Mouse (Mus musculus) kidney, postnatal 0 days (tissue): ENCODE results near the gene Cct3. TPM values are rescaled to one million over a fixed set of nuclear protein-coding genes. Genes with fewer than 3 reads are reported as not detected.
A peak's percentile ranks its signal among the peaks of the same experiment; 100 is the strongest.

ENCODE experiments used
- ATAC-seq: fragments of 200-750 bp; cut with Nextera tagmentation; replicated peaks from 2 replicates; pipeline ENCODE4 v1.8.0; 2017; ENCODE audit warnings: low read depth, moderate number of reproducible peaks, moderate TSS enrichment, moderate library complexity; ENCODE audit not compliant: low FRiP score
- DNase-seq: peaks from one replicate; pipeline ENCODE4 v3.0.0-alpha.2; 2016; ENCODE audit warnings: low spot score
- H3K27ac ChIP-seq: fragments of 300-500 bp; sonication (generic); 2 replicates; pipeline ENCODE4 v1.5.1; 2014; ENCODE audit warnings: mild to moderate bottlenecking
- H3K27me3 ChIP-seq: fragments of 300-500 bp; sonication (generic); 2 replicates; pipeline ENCODE4 v1.6.1; 2014; ENCODE audit warnings: low read length, mixed read lengths; ENCODE audit not compliant: insufficient read depth
- H3K36me3 ChIP-seq: fragments of 300-500 bp; sonication (generic); 2 replicates; pipeline ENCODE4 v1.6.1; 2014; ENCODE audit warnings: low read length, mixed read lengths; ENCODE audit not compliant: insufficient read depth
- H3K4me1 ChIP-seq: fragments of 300-500 bp; sonication (generic); replicated peaks from 2 replicates; pipeline ENCODE4 v1.6.1; 2014; ENCODE audit warnings: antibody characterized with exemption, low read length, mixed read lengths; ENCODE audit not compliant: insufficient read depth
- H3K4me2 ChIP-seq: fragments of 300-500 bp; sonication (generic); 2 replicates; pipeline ENCODE4 v1.6.1; 2014; ENCODE audit warnings: mild to moderate bottlenecking, low read length, moderate library complexity, mixed read lengths
- H3K4me3 ChIP-seq: fragments of 300-500 bp; sonication (generic); replicated peaks from 2 replicates; pipeline ENCODE4 v1.5.1; 2014; ENCODE audit warnings: low read depth, low read length
- H3K9ac ChIP-seq: fragments of 300-500 bp; sonication (generic); 2 replicates; pipeline ENCODE4 v1.6.1; 2014; ENCODE audit warnings: low read depth, low read length
- H3K9me3 ChIP-seq: fragments of 300-500 bp; sonication (generic); replicated peaks from 2 replicates; pipeline ENCODE4 v1.6.1; 2016; ENCODE audit warnings: low read length, inconsistent platforms, mixed read lengths
- CTCF ChIP-seq: IDR thresholded peaks from 2 replicates; pipeline ENCODE4 v1.5.1; 2016; ENCODE audit warnings: antibody characterized with exemption, low read depth, mild to moderate bottlenecking, moderate library complexity
- WGBS: fragments of 180-500 bp; shearing (Covaris S2); extraction: QIAGEN DNeasy Blood & Tissue Kit; methylation state at CpG from one replicate; pipeline ENCODE4 v1.1.7; 2014; 5-methylcytosine and 5-hydroxymethylcytosine counted together
- polyA plus RNA-seq: library from polyadenylated mRNA; unstranded; fragments of >200 nt; fragmentation: Nextera tagmentation; extraction: Ambion mirVana; gene quantifications from 2 replicates; pipeline ENCODE4 v1.2.1, GENCODE M21; 2015

The Cct3 gene
- polyA plus RNA-seq, 1 experiment from 2014 or later: 373 TPM

GRCm38 (mm10) chr3:88336058-88337013 lies 39.4 kb downstream of the Cct3 start, which contains the start of the genes Tmem79 and Smg5:
Gene Tmem79, minus strand, starts transcription at chr3:88336148.
Gene Smg5, plus strand, starts transcription at chr3:88336260.
- H3K9me3 ChIP-seq: no peaks in the 10 kb centered on the region
- peak within 1 kb of the TSS; percentile 80 for H3K4me2 ChIP-seq
- H3K9ac ChIP-seq: peak within 1 kb of the TSS; percentile 84
- no peak for TF ChIP-seq CTCF
- H3K36me3 ChIP-seq: no peaks in the 10 kb centered on the region
- DNase-seq (peak; percentile 97), ATAC-seq (peak; percentile 92)
- no peaks in the 10 kb centered on the region for H3K27me3 ChIP-seq
- H3K27ac ChIP-seq: peak within 1 kb of the TSS; percentile 88
- WGBS: 2% methylated on average over 58 of the region's 66 CpGs
- H3K4me1 ChIP-seq: peaks cover 17% of the 10 kb centered on the region
- H3K4me3 ChIP-seq: peak within 1 kb of the TSS; percentile 62

- no peak for TF ChIP-seq CTCF
Observed at GRCm38 (mm10) chr3:88337367-88338020, 40.6 kb downstream of the Cct3 start.

GRCm38 (mm10) chr3:88338316-88338715 lies 41.4 kb downstream of the Cct3 start:
- H3K27me3 ChIP-seq: no peaks in the 10 kb centered on the region
- H3K4me1 ChIP-seq: peaks cover 17% of the 10 kb centered on the region
- H3K4me3 ChIP-seq: no peak overlapping the region
- H3K36me3 ChIP-seq: peaks cover 17% of the 10 kb centered on the region
- ATAC-seq (no peak), DNase-seq (no peak)
- no peaks in the 10 kb centered on the region for H3K9me3 ChIP-seq
- no peak overlapping the region for H3K27ac ChIP-seq
- no peak overlapping the region for H3K9ac ChIP-seq
- 91% methylated on average over 7 of the region's 7 CpGs for WGBS
- H3K4me2 ChIP-seq: no peak overlapping the region
- TF ChIP-seq CTCF: no peak

More at GRCm38 (mm10) chr3:88337367-88338020, 40.6 kb downstream of the Cct3 start:
- Histone ChIP-seq H3K36me3 (peaks cover 9% of the 10 kb centered on the region; the same call in 1 of the 2 replicates), H3K9ac (0 out of 2 replicates have a peak overlapping the region, but pooled peaks have one; percentile 20), H3K4me3 (no peak overlapping the region), H3K27me3 (no peaks in the 10 kb centered on the region), H3K27ac (peak overlapping the region; percentile 37; the same call in 1 of the 2 replicates), H3K9me3 (no peaks in the 10 kb centered on the region), H3K4me1 (peaks cover 17% of the 10 kb centered on the region), H3K4me2 (peak overlapping the region; percentile 59)
- ATAC-seq (no peak), DNase-seq (no peak)
- WGBS: 63% methylated on average over 11 of the region's 11 CpGs

GRCm38 (mm10) chr3:88339006-88339405 lies 42.1 kb downstream of the Cct3 start:
- no peak for DNase-seq
- no peak overlapping the region for H3K4me2 ChIP-seq
- peaks cover 15% of the 10 kb centered on the region for H3K4me1 ChIP-seq
- no peaks in the 10 kb centered on the region for H3K27me3 ChIP-seq
- 68% methylated on average over 3 of the region's 3 CpGs for WGBS
- H3K27ac ChIP-seq: no peak overlapping the region
- H3K4me3 ChIP-seq: no peak overlapping the region
- ATAC-seq: no peak
- TF ChIP-seq CTCF: no peak
- H3K36me3 ChIP-seq: peaks cover 24% of the 10 kb centered on the region
- H3K9ac ChIP-seq: no peak overlapping the region
- no peaks in the 10 kb centered on the region for H3K9me3 ChIP-seq

GRCm38 (mm10) chr3:88350732-88351131 lies 53.8 kb downstream of the Cct3 start:
- Histone ChIP-seq H3K4me2 (no peak overlapping the region), H3K4me3 (no peak overlapping the region), H3K36me3 (peaks cover 91% of the 10 kb centered on the region), H3K27ac (no peak overlapping the region), H3K27me3 (no peaks in the 10 kb centered on the region), H3K9me3 (no peaks in the 10 kb centered on the region), H3K9ac (no peak overlapping the region), H3K4me1 (no peaks in the 10 kb centered on the region)
- no peak for TF ChIP-seq CTCF
- 86% methylated on average over 13 of the region's 13 CpGs for WGBS
- ATAC-seq (no peak), DNase-seq (no peak)

GRCm38 (mm10) chr3:88352907-88353306 lies 56.0 kb downstream of the Cct3 start:
- DNase-seq: no peak
- no peaks in the 10 kb centered on the region for H3K27me3 ChIP-seq
- ATAC-seq: no peak
- no peak overlapping the region for H3K4me3 ChIP-seq
- no peak for TF ChIP-seq CTCF
- no peaks in the 10 kb centered on the region for H3K4me1 ChIP-seq
- no peak overlapping the region for H3K9ac ChIP-seq
- H3K36me3 ChIP-seq: peaks cover 92% of the 10 kb centered on the region
- H3K27ac ChIP-seq: no peak overlapping the region
- WGBS: 88% methylated on average over 9 of the region's 9 CpGs
- H3K4me2 ChIP-seq: no peak overlapping the region
- H3K9me3 ChIP-seq: no peaks in the 10 kb centered on the region
